Mouse (Mus musculus): ENCODE data around the gene Wdr43. TPM values are rescaled to one million over a fixed set of nuclear protein-coding genes. Genes with fewer than 3 reads are reported as not detected.

The Wdr43 gene
- polyA plus RNA-seq, 1 experiment: 24.1 TPM

DNA sequence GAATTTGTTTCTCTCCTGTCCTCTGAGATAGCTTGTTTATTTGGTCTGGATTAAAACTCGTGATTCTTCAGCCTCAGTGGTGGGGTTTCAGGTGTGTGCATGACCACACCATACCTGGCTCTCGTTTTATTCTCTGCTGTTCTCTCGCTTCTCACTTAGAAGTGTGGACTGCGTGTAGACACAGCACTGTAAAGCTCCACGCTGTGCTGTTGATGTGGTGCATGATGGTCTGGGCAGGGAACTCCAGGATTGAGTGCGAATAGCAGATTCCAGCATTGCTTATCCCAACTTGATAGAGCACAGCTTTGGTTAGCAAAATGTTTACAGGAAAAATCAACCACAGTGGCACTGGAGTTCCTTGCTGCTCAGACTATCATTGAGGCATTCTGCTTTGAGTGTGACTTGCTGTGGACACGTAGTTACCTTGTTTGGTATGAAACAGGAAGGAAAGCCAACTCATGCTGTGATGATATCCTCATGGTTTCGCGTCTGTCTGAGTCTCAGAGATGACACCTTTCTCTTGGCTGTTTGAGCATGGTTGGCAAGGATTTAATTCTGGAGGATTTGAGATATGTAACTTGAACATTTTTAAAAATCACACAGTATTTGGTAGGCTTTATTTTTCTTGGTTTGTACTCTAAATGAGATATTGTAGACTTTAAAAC lies 24.9 kb downstream of the Wdr43 start:
- no peak overlapping the region for H3ac ChIP-seq (ENCODE audit: control insufficient read depth, insufficient read length)
- H3K4me3 ChIP-seq: no peak overlapping the region
- no peak overlapping the region for H3K4me2 ChIP-seq (ENCODE audit: low read depth)
- peaks cover 50% of the 10 kb centered on the region for H3K36me3 ChIP-seq (ENCODE audit: control insufficient read depth, insufficient read depth)
- peaks cover 13% of the 10 kb centered on the region for H3K79me2 ChIP-seq (ENCODE audit: control insufficient read depth, insufficient read depth)
- TF ChIP-seq USF1 (IDR thresholded peaks at IDR 0.05; ENCODE audit: low read depth): no peak
- TF ChIP-seq MYOG (IDR thresholded peaks at IDR 0.05; ENCODE audit: control insufficient read depth in 1 of 3, insufficient read depth in 1 of 3, insufficient read length in 2 of 3, low read depth in 2 of 3): no peak
- no peak for TF ChIP-seq TCF12 (IDR thresholded peaks at IDR 0.05; ENCODE audit: insufficient read depth, poor library complexity, severe bottlenecking)
- no peak for TF ChIP-seq MYOD1 (IDR thresholded peaks at IDR 0.05; ENCODE audit: control insufficient read depth in 1 of 3, insufficient read length in 2 of 3, low read depth in 2 of 3)
- no peak for TF ChIP-seq CEBPB (IDR thresholded peaks at IDR 0.05; ENCODE audit: insufficient read depth, poor library complexity, severe bottlenecking)
- TF ChIP-seq TCF3 (IDR thresholded peaks at IDR 0.05; ENCODE audit: insufficient read length, low read depth): no peak
- no peak for TF ChIP-seq POLR2AphosphoS2 (IDR thresholded peaks at IDR 0.05; ENCODE audit: insufficient read length, low read depth)
- TF ChIP-seq SRF (IDR thresholded peaks at IDR 0.05; ENCODE audit: control insufficient read depth, insufficient read length, low read depth): no peak
- no peak for TF ChIP-seq MAX (IDR thresholded peaks at IDR 0.05; ENCODE audit: low read depth)
- TF ChIP-seq REST (IDR thresholded peaks at IDR 0.05; ENCODE audit: insufficient read depth, insufficient read length): no peak
- no peak for TF ChIP-seq E2F4 (IDR thresholded peaks at IDR 0.05; ENCODE audit: insufficient read depth)
- TF ChIP-seq POLR2A (IDR thresholded peaks at IDR 0.05; ENCODE audit: insufficient read length, low read depth): no peak
- H3K27me3 ChIP-seq (ENCODE audit: control insufficient read depth, insufficient read depth, insufficient read length): no peaks in the 10 kb centered on the region

- Histone ChIP-seq H3K36me3 (ENCODE audit: control insufficient read depth, insufficient read depth) (peaks cover 62% of the 10 kb centered on the region), H3K4me2 (ENCODE audit: low read depth) (no peak overlapping the region), H3ac (ENCODE audit: control insufficient read depth, insufficient read length) (no peak overlapping the region), H3K4me3 (no peak overlapping the region), H3K79me2 (ENCODE audit: control insufficient read depth, insufficient read depth) (peaks cover 13% of the 10 kb centered on the region), H3K27me3 (ENCODE audit: control insufficient read depth, insufficient read depth, insufficient read length) (no peaks in the 10 kb centered on the region)
- no peak for TF ChIP-seq CEBPB (IDR thresholded peaks at IDR 0.05; ENCODE audit: insufficient read depth, poor library complexity, severe bottlenecking)
- no peak for TF ChIP-seq POLR2AphosphoS2 (IDR thresholded peaks at IDR 0.05; ENCODE audit: insufficient read length, low read depth)
- no peak for TF ChIP-seq MYOD1 (IDR thresholded peaks at IDR 0.05; ENCODE audit: control insufficient read depth in 1 of 3, insufficient read length in 2 of 3, low read depth in 2 of 3)
- TF ChIP-seq POLR2A (IDR thresholded peaks at IDR 0.05; ENCODE audit: insufficient read length, low read depth): no peak
- TF ChIP-seq E2F4 (IDR thresholded peaks at IDR 0.05; ENCODE audit: insufficient read depth): no peak
- no peak for TF ChIP-seq TCF12 (IDR thresholded peaks at IDR 0.05; ENCODE audit: insufficient read depth, poor library complexity, severe bottlenecking)
- TF ChIP-seq REST (IDR thresholded peaks at IDR 0.05; ENCODE audit: insufficient read depth, insufficient read length): no peak
- TF ChIP-seq USF1 (IDR thresholded peaks at IDR 0.05; ENCODE audit: low read depth): no peak
- no peak for TF ChIP-seq MYOG (IDR thresholded peaks at IDR 0.05; ENCODE audit: control insufficient read depth in 1 of 3, insufficient read depth in 1 of 3, insufficient read length in 2 of 3, low read depth in 2 of 3)
- no peak for TF ChIP-seq TCF3 (IDR thresholded peaks at IDR 0.05; ENCODE audit: insufficient read length, low read depth)
- TF ChIP-seq SRF (IDR thresholded peaks at IDR 0.05; ENCODE audit: control insufficient read depth, insufficient read length, low read depth): no peak
- TF ChIP-seq MAX (IDR thresholded peaks at IDR 0.05; ENCODE audit: low read depth): no peak
Observed at GRCm38 (mm10) chr17:71642190-71642589, 26.5 kb downstream of the Wdr43 start.

DNA sequence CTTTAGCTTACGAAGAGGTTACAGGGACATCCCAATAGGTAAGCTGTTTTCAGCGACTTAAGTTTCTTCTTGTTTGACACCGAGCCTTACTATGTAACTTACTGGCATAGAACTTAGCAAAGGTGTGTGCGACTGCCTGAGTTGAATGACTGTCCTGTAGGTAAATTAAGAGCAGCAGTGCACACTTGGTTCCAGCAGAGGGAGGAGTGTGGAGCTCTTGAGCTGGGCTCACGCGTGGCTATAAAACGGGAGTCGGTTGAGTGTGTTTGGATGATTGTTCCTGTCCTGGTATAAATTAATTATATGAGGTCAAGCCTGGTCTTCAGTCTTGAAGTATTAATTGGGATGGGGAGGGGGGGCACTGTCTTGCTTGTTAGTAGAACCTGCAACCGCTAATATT lies 34.3 kb downstream of the Wdr43 start:
- Histone ChIP-seq H3K4me2 (ENCODE audit: low read depth) (no peak overlapping the region), H3K27me3 (ENCODE audit: control insufficient read depth, insufficient read depth, insufficient read length) (no peaks in the 10 kb centered on the region), H3K36me3 (ENCODE audit: control insufficient read depth, insufficient read depth) (peaks cover 38% of the 10 kb centered on the region), H3K4me3 (no peak overlapping the region), H3K79me2 (ENCODE audit: control insufficient read depth, insufficient read depth) (no peaks in the 10 kb centered on the region), H3ac (ENCODE audit: control insufficient read depth, insufficient read length) (no peak overlapping the region)
- TF ChIP-seq CEBPB (IDR thresholded peaks at IDR 0.05; ENCODE audit: insufficient read depth, poor library complexity, severe bottlenecking) (no peak), MAX (IDR thresholded peaks at IDR 0.05; ENCODE audit: low read depth) (no peak), REST (IDR thresholded peaks at IDR 0.05; ENCODE audit: insufficient read depth, insufficient read length) (no peak), MYOD1 (IDR thresholded peaks at IDR 0.05; ENCODE audit: control insufficient read depth in 1 of 3, insufficient read length in 2 of 3, low read depth in 2 of 3) (no peak), MYOG (IDR thresholded peaks at IDR 0.05; ENCODE audit: control insufficient read depth in 1 of 3, insufficient read depth in 1 of 3, insufficient read length in 2 of 3, low read depth in 2 of 3) (no peak), POLR2AphosphoS2 (IDR thresholded peaks at IDR 0.05; ENCODE audit: insufficient read length, low read depth) (no peak), TCF3 (IDR thresholded peaks at IDR 0.05; ENCODE audit: insufficient read length, low read depth) (no peak), SRF (IDR thresholded peaks at IDR 0.05; ENCODE audit: control insufficient read depth, insufficient read length, low read depth) (no peak), TCF12 (IDR thresholded peaks at IDR 0.05; ENCODE audit: insufficient read depth, poor library complexity, severe bottlenecking) (no peak), USF1 (IDR thresholded peaks at IDR 0.05; ENCODE audit: low read depth) (no peak), E2F4 (IDR thresholded peaks at IDR 0.05; ENCODE audit: insufficient read depth) (no peak), POLR2A (IDR thresholded peaks at IDR 0.05; ENCODE audit: insufficient read length, low read depth) (no peak)

GRCm38 (mm10) chr17:71652495-71652894 lies 36.8 kb downstream of the Wdr43 start:
- Histone ChIP-seq H3K4me3 (no peak overlapping the region), H3K27me3 (ENCODE audit: control insufficient read depth, insufficient read depth, insufficient read length) (no peaks in the 10 kb centered on the region), H3K4me2 (ENCODE audit: low read depth) (no peak overlapping the region), H3K36me3 (ENCODE audit: control insufficient read depth, insufficient read depth) (peaks cover 39% of the 10 kb centered on the region), H3K79me2 (ENCODE audit: control insufficient read depth, insufficient read depth) (no peaks in the 10 kb centered on the region), H3ac (ENCODE audit: control insufficient read depth, insufficient read length) (no peak overlapping the region)
- no peak for TF ChIP-seq MYOD1 (IDR thresholded peaks at IDR 0.05; ENCODE audit: control insufficient read depth in 1 of 3, insufficient read length in 2 of 3, low read depth in 2 of 3)
- TF ChIP-seq USF1 (IDR thresholded peaks at IDR 0.05; ENCODE audit: low read depth): no peak
- TF ChIP-seq REST (IDR thresholded peaks at IDR 0.05; ENCODE audit: insufficient read depth, insufficient read length): no peak
- no peak for TF ChIP-seq CEBPB (IDR thresholded peaks at IDR 0.05; ENCODE audit: insufficient read depth, poor library complexity, severe bottlenecking)
- no peak for TF ChIP-seq POLR2A (IDR thresholded peaks at IDR 0.05; ENCODE audit: insufficient read length, low read depth)
- no peak for TF ChIP-seq MAX (IDR thresholded peaks at IDR 0.05; ENCODE audit: low read depth)
- TF ChIP-seq E2F4 (IDR thresholded peaks at IDR 0.05; ENCODE audit: insufficient read depth): no peak
- TF ChIP-seq TCF12 (IDR thresholded peaks at IDR 0.05; ENCODE audit: insufficient read depth, poor library complexity, severe bottlenecking): no peak
- no peak for TF ChIP-seq POLR2AphosphoS2 (IDR thresholded peaks at IDR 0.05; ENCODE audit: insufficient read length, low read depth)
- no peak for TF ChIP-seq SRF (IDR thresholded peaks at IDR 0.05; ENCODE audit: control insufficient read depth, insufficient read length, low read depth)
- no peak for TF ChIP-seq MYOG (IDR thresholded peaks at IDR 0.05; ENCODE audit: control insufficient read depth in 1 of 3, insufficient read depth in 1 of 3, insufficient read length in 2 of 3, low read depth in 2 of 3)
- no peak for TF ChIP-seq TCF3 (IDR thresholded peaks at IDR 0.05; ENCODE audit: insufficient read length, low read depth)
